Mouse (Mus musculus): ENCODE results near the gene Olfml2a.

The Olfml2a gene

DNA sequence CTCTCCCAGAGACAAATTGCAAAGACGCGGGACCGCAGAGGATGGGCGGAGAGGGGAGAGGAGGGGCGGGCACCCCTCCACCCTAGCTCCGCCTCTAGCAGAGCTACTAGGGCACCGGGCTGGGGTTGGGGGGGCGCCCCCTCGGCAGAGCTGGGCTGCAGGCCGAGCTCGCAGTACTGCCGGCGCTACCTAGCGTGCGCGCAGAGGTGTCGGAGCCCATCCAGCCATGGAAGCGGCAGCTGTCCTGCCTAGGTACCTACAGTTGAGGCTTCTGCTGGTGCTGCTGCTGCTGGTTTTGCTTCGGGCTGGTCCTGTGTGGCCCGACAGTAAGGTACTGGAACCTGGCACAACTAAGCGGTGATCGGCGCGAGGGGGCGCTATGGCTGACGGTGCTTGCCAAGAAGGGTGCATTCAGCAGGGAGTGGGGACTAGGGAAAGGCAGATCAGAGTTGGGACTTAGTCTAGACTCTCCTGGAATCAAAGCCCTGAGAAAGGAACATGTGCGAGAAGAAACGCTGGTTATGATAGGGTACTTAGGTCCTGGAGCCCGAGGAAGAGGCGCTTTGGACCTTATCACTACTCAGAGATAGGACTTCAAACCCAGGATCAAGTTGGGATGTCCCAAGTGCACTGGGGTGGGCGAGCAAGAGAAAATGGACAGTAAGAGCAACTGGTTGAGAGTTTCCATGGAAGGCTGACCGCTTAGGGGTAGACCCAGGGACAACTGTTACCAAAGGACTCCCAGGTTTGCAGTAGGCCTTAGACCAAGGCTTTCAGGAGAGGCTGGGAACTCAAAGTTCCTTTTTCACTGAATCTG is at the start of gene Olfml2a:
Olfml2a (plus strand) TSS at position 128 of the 817 bp plus-strand sequence.
- DNase-seq (ENCODE audit: low spot score), result no peak

DNA sequence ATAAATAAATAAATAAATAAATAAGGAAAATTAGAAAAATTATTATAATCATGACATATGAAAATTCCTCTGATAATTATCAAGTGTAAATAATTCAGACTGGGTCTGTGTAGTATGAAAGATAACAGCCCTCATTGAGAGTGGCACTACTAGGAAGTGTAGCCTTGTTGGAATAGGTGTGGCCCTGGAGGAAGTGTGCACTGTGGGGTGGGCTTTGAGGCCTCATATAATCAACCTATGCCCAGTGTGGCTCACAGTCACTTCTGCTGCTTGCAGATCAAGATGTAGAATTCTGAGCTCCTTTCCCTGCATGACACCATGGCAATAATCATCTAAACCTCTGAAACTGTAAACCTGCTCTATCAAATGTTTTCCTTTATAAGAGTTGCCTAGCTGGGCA is 28.9 kb upstream of the Olfml2a start:
- no peak for DNase-seq (ENCODE audit: low spot score)

DNA sequence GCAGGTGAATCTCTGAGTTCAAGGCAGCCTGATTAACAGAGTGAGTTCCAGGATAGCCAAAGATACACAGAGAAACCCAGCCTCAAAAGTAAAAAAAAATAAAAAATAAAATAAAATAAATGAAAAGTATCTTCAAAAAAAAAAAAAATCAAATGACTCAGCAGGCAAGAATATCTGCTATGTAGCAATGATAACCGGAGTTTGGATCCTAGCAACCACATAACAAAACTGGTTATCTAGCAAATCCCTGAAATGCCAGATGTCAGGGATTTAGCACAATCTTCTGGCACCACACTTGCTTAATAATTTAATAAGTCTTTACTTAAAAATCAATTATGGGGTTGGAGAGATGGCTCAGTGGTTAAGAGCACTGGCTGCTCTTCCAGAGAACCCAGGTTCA is 27.5 kb upstream of the Olfml2a start:
- no peak for DNase-seq (ENCODE audit: low spot score)

- peak; percentile 33 for DNase-seq (ENCODE audit: low spot score)
Measured at GRCm38 (mm10) chr2:38906097-38906496, 25.7 kb upstream of the Olfml2a start.

DNA sequence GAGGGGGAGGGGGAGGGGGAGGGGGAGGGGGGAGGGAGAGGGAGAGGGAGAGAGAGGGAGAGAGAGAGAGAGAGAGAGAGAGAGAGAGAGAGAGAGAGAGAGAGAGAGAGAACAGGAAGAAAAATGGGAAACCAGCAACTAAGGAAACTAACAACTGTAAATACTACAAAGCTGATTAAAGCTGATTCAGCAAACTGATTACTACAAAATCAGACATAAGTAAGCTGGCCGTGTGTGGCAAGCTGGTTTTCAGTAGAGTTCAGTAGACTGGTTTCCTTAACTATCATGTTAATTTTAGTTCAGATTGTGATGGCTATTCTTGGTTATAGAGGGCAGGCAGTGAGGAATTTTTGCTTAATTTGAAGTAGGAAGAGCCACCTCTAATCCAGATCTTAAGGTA is 23.2 kb upstream of the Olfml2a start:
- DNase-seq (ENCODE audit: low spot score), result no peak

GRCm38 (mm10) chr2:38914517-38914916 is 17.3 kb upstream of the Olfml2a start:
- DNase-seq (ENCODE audit: low spot score), result no peak

DNA sequence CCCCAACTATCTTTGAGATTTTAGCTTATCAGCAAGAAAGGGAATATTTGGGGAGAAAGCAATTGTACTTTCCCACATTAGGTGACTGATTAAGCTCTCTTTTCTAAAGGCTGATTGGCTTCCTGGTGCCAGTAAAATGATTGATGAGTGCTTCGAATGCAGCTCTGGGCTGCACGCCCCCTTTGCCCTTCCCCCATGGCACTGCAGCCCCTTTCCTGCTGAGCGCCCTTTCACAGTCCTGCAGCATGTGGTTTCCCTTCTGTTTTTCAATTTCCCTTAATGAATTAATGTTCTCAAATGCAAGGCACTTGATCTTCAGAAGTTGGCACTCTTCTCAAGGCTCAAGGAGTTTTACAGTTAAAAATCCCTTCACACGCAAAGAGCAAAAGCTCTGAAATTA is 16.8 kb upstream of the Olfml2a start:
- no peak for DNase-seq (ENCODE audit: low spot score)

- DNase-seq (ENCODE audit: low spot score), result no peak
Measured at GRCm38 (mm10) chr2:38916947-38917691, 14.7 kb upstream of the Olfml2a start.

- DNase-seq (ENCODE audit: low spot score), result no peak
Measured at GRCm38 (mm10) chr2:38921374-38921773, 10.4 kb upstream of the Olfml2a start.

DNA sequence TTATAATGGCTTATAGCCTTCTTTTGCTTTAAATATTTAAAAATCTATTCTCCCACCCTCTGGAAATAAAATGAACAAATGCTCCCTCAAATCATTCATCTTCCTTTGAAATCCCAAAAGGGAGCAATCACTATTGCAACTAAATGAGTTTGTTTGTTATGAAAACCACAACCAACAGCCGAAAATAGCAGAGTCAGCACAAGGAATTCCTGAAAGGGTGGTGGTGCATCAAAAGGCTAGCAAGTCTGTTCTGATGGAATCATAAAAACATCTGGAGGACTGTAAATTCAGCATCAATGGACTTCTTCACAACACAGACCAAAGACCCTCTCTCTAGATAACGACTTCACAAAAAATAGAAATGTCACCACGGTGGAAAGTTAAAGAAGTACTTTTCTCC is 8.3 kb upstream of the Olfml2a start:
- no peak for DNase-seq (ENCODE audit: low spot score)

DNA sequence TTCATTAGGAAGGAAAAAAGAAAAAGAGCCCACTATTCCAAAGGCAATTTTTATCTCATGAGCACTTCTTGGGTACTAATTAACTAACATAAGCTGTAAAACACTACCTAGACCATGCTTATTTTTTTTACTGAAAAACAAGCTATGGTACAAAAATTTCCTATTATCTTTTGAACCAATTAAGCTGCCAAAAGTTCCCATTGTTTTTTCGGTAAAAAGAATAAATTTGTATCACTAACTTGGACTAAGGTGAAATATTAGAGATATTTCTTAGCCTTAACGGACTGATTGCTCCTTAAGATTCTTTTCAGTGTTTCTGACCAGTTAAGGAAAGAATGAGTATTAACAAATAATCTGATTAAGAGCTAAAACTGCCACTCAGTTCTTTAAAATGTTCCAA is 7.9 kb upstream of the Olfml2a start:
- no peak for DNase-seq (ENCODE audit: low spot score)

DNA sequence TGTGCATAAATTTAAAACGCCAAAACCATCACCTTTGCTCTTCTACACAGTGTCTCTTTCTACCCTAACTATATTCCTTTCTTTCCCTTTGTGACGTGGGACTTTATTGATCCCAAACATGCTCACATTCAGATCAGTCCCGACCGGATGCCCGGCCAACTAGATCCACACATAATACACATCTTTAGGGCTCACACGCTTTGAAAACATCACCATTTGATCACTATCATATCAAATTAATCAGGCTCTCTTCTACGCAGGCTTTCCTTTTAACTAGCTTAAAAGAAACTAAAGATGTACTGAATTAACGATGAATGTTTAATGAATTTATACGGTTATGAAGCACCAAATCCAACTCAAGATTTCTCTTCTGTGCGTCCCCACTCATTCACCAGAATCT is 7.2 kb upstream of the Olfml2a start:
- no peak for DNase-seq (ENCODE audit: low spot score)

DNA sequence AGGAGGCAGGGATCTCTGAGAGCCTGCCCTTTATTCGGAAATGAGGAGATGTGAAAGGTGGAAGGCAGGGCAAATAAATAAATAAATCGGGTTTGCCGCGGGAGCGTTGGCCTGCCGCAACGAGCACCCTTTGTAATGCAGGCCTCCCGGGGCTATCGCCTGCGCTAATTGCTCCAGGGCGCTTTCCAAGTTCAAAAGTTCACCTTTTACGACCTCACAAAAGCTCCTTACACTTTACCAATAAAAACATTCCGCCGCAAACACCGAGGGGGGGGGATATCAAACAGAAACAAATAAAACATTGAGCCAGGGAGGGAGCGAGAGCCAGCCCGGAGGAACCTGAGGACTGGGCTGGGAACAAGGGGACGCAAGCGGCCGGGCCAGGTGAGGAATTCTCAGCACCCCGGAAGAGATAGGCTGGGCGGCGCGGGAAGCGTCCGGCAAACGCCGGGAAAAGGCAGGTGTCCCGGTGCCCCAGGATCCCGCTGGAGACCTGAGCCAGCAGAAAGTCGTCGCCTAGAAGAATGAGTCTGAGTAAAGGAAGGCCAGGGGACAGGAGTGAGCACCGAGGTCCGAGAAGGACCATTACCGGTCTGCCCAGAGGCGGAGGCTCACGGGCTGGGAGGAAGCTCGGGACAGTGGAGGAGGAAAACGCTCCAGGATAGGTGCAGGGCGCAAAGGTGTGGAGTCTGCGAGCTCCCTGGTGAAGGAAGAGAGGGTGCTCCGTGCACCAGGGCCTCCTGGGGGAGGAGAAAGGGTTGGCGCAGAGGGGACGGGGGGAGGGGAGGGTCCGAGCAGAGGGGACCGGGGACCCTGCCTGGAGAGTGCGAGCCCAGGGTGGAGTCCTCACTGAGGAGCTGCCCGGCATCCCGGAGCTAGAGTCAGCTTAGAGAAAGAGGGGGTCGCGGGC is 6.4 kb upstream of the Olfml2a start:
- DNase-seq (ENCODE audit: low spot score), result no peak

- DNase-seq (ENCODE audit: low spot score), result peak; percentile 96
Measured at GRCm38 (mm10) chr2:38926145-38926891, 5.5 kb upstream of the Olfml2a start.

DNA sequence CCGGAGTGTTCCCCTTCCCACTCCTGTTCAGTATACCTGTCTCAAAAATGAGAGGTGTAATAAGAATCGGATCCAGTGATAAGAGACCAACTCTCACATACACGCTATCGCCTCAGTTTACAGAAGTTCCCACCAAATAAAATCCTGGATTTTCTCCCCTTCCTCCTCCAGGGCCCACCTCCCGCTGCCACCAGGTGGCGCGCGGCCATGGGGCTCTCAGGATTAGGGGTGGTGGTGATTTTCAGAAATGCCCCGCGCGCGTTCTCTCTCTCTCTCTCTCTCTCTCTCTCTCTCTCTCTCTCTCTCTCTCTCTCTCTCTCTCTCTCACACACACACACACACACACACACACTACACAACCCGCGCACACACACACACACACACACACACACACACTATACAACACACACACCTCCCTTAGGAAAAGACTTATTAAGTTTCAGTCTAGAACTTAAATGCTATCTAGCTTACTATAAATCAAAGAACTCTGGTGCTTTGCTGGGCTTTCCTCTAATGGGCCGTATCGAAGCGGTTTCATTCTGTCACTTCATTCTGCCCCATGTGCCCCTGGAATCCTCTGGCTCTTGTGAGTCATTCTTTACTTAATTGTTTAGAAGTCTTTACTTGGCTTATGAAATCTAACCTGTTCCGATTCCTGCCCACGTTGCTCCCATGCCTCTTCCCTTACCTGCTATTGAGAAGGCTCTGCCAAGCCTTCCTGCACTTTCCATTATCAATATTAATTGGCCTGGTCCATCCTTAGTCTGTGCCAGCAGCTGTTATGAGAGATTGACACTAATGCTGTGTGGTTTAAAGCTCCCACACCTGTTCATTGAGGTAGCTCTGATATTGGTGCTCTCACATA is 4.4 kb upstream of the Olfml2a start, which contains the start of gene Nr6a1:
Nr6a1 (minus strand) TSS at position 574 of the 865 bp plus-strand sequence.
- DNase-seq (ENCODE audit: low spot score), result no peak

- no peak for DNase-seq (ENCODE audit: low spot score)
Measured at GRCm38 (mm10) chr2:38930269-38930668, 1.5 kb upstream of the Olfml2a start.

- no peak for DNase-seq (ENCODE audit: low spot score)
Measured at GRCm38 (mm10) chr2:38933931-38934330, 2.2 kb downstream of the Olfml2a start.

- no peak for DNase-seq (ENCODE audit: low spot score)
Measured at GRCm38 (mm10) chr2:38934936-38935335, 3.2 kb downstream of the Olfml2a start.

DNA sequence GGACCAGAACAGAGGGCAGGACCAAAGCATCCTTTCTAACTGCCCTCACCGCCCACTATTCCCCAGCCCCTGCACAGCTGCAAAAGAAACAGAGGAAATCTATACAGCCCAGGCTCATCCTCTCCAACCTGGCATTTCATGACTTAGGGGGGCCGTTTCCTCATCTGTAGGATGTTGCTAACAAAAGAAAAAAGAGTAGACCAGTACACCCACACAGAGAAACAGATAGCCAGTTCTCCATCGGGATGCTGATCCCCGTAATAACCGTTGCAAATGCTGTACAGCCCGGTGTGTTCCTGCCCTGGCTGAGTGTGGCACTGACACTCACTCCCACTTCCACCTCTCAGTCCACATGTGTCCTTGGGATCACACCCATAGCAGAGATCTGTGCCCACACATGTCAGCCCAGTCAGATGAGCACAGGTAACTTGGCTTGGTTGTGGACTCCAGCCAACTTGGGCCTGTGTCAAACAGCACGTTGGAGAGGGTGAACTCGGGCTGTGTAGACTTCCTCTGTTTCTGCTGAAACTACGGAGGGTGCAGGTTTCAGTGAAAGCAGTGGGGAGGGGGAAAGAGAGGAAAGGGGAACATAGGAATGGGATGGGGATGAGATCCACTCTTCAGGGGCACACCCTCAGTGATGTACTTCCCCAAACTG is 5.1 kb downstream of the Olfml2a start:
- DNase-seq (ENCODE audit: low spot score), result no peak

DNA sequence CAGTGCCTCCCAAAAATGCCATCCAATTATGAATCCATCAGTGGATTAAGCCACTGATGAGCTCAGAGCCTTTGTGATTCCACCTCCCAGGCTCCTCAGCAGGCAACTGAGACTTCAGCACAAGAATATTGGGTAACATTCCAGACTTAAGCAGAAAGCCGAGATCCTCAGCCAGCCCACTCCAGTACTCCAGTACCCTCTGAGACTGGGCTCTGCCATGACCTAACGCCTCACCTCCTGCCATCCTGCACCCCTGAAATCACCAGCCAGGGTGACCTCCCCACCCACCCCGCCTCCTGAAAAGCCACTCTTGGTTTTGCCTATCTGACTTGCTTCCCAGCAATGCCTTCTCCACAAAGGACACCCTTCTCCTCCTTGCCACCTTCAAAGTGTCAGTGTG is 5.6 kb downstream of the Olfml2a start:
- no peak for DNase-seq (ENCODE audit: low spot score)

All from left cerebral cortex, adult 11 months (tissue).